Mouse (Mus musculus): ENCODE results near the gene Clcn7. TPM values are rescaled to one million over a fixed set of nuclear protein-coding genes. Genes with fewer than 3 reads are reported as not detected.

Clcn7 gene
- polyA plus RNA-seq, 1 experiment from 2014 or later: 9.1 TPM

GRCm38 (mm10) chr17:25211705-25212104, 78.5 kb downstream of the Clcn7 start:
- ATAC-seq (ENCODE audit: low read depth): no peak
- H3K36me3 ChIP-seq: peaks cover 70% of the 10 kb centered on the region

More at GRCm38 (mm10) chr17:25211705-25212104, 78.5 kb downstream of the Clcn7 start:
- H3K27me3 ChIP-seq: no peaks in the 10 kb centered on the region
- H3K9me3 ChIP-seq (replicated peaks): no peaks in the 10 kb centered on the region
- H3K4me2 ChIP-seq: no peak overlapping the region
- no peak overlapping the region for H3K27ac ChIP-seq
- H3K4me1 ChIP-seq (replicated peaks): peaks cover 6% of the 10 kb centered on the region; the same call in 1 of the 2 replicates
- no peak overlapping the region for H3K9ac ChIP-seq
- H3K4me3 ChIP-seq (replicated peaks): no peak overlapping the region
- 77% methylated on average over 4 of the region's 4 CpGs for WGBS (ENCODE audit: insufficient replicate concordance)
- DNase-seq: no peak

Other genes with a start within 250 kb of the Clcn7 start
- gene Nubp2, start 247.0 kb upstream of the Clcn7 start, polyA plus RNA-seq (2015; fragmentation: Nextera tagmentation; extraction: Ambion mirVana): 89.3 and 93.2 TPM in 2 replicates
- 37.9 and 38.4 TPM in 2 replicates for gene Spsb3, start 246.7 kb upstream of the Clcn7 start, polyA plus RNA-seq (2015; fragmentation: Nextera tagmentation; extraction: Ambion mirVana)
- gene Eme2, start 238.3 kb upstream of the Clcn7 start, polyA plus RNA-seq (2015; fragmentation: Nextera tagmentation; extraction: Ambion mirVana): 13.8 and 14.6 TPM in 2 replicates
- gene Mrps34, start 238.3 kb upstream of the Clcn7 start, polyA plus RNA-seq (2015; fragmentation: Nextera tagmentation; extraction: Ambion mirVana): 84.2 TPM in 2 replicates
- gene Nme3, start 236.9 kb upstream of the Clcn7 start, polyA plus RNA-seq (2015; fragmentation: Nextera tagmentation; extraction: Ambion mirVana): 65.6 and 66.8 TPM in 2 replicates
- gene Mapk8ip3, start 196.4 kb upstream of the Clcn7 start, polyA plus RNA-seq (2015; fragmentation: Nextera tagmentation; extraction: Ambion mirVana): 7.6 and 8.6 TPM in 2 replicates
- gene Jpt2, start 172.7 kb upstream of the Clcn7 start, polyA plus RNA-seq (2015; fragmentation: Nextera tagmentation; extraction: Ambion mirVana): 75.1 and 86.8 TPM in 2 replicates
- 2.8 and 3.8 TPM in 2 replicates for gene Cramp1l, start 117.6 kb upstream of the Clcn7 start, polyA plus RNA-seq (2015; fragmentation: Nextera tagmentation; extraction: Ambion mirVana)
- 94.4 and 99.3 TPM in 2 replicates for gene Ift140, start 117.3 kb upstream of the Clcn7 start, polyA plus RNA-seq (2015; fragmentation: Nextera tagmentation; extraction: Ambion mirVana)
- 5.2 and 5.6 TPM in 2 replicates for gene Tmem204, start 49.8 kb upstream of the Clcn7 start, polyA plus RNA-seq (2015; fragmentation: Nextera tagmentation; extraction: Ambion mirVana)
- gene Telo2, start 17.4 kb upstream of the Clcn7 start, polyA plus RNA-seq (2015; fragmentation: Nextera tagmentation; extraction: Ambion mirVana): 16.3 and 18.2 TPM in 2 replicates
- 0.09 TPM in 1 of 2 replicates, not detected in the other for gene Ptx4, start 12.6 kb upstream of the Clcn7 start, polyA plus RNA-seq (2015; fragmentation: Nextera tagmentation; extraction: Ambion mirVana)
- not detected in 2 replicates for gene Ccdc154, start 29.1 kb downstream of the Clcn7 start, polyA plus RNA-seq (2015; fragmentation: Nextera tagmentation; extraction: Ambion mirVana)
- not detected in 2 replicates for gene Gm38655, start 42.1 kb downstream of the Clcn7 start, polyA plus RNA-seq (2015; fragmentation: Nextera tagmentation; extraction: Ambion mirVana)
- gene BC003965, start 51.2 kb downstream of the Clcn7 start, polyA plus RNA-seq (2015; fragmentation: Nextera tagmentation; extraction: Ambion mirVana): 23.8 and 27.3 TPM in 2 replicates
- 14.4 and 18.0 TPM in 2 replicates for gene Unkl, start 55.0 kb downstream of the Clcn7 start, polyA plus RNA-seq (2015; fragmentation: Nextera tagmentation; extraction: Ambion mirVana)
- gene Gnptg, start 106.7 kb downstream of the Clcn7 start, polyA plus RNA-seq (2015; fragmentation: Nextera tagmentation; extraction: Ambion mirVana): 21.4 and 21.5 TPM in 2 replicates
- gene Tsr3, start 106.8 kb downstream of the Clcn7 start, polyA plus RNA-seq (2015; fragmentation: Nextera tagmentation; extraction: Ambion mirVana): 24.2 and 27.6 TPM in 2 replicates
- gene Baiap3, start 123.0 kb downstream of the Clcn7 start, polyA plus RNA-seq (2015; fragmentation: Nextera tagmentation; extraction: Ambion mirVana): 0.12 and 0.25 TPM in 2 replicates
- 333 and 391 TPM in 2 replicates for gene Ube2i, start 141.2 kb downstream of the Clcn7 start, polyA plus RNA-seq (2015; fragmentation: Nextera tagmentation; extraction: Ambion mirVana)
- gene Prss34, start 165.0 kb downstream of the Clcn7 start, polyA plus RNA-seq (2015; fragmentation: Nextera tagmentation; extraction: Ambion mirVana): 0.82 and 1.2 TPM in 2 replicates
- not detected in 2 replicates for gene Prss28, start 175.3 kb downstream of the Clcn7 start, polyA plus RNA-seq (2015; fragmentation: Nextera tagmentation; extraction: Ambion mirVana)
- gene Prss29, start 185.3 kb downstream of the Clcn7 start, polyA plus RNA-seq (2015; fragmentation: Nextera tagmentation; extraction: Ambion mirVana): not detected in 2 replicates
- gene Tpsab1, start 212.2 kb downstream of the Clcn7 start, polyA plus RNA-seq (2015; fragmentation: Nextera tagmentation; extraction: Ambion mirVana): not detected in 2 replicates
- gene Tpsb2, start 232.9 kb downstream of the Clcn7 start, polyA plus RNA-seq (2015; fragmentation: Nextera tagmentation; extraction: Ambion mirVana): 0.25 TPM in 1 of 2 replicates, not detected in the other
- gene Tpsg1, start 235.9 kb downstream of the Clcn7 start, polyA plus RNA-seq (2015; fragmentation: Nextera tagmentation; extraction: Ambion mirVana): 0.48 and 0.81 TPM in 2 replicates

Measured in liver, embryonic 13.5 days (tissue).